Mouse (Mus musculus): ENCODE measurements at regions not wholly inside any gene's neighbourhood (a gene's known extent, or its start where the extent isn't known, plus 50 kb on each side); places are given as distances from the start of the nearest gene placed in this dataset.
A peak's percentile ranks its signal among the peaks of the same experiment; 100 is the strongest.

- peak; percentile 41 for DNase-seq (ENCODE audit: low read depth)
- TF ChIP-seq POLR2A (IDR thresholded peaks at IDR 0.05; ENCODE audit: borderline replicate concordance, extremely low read depth, insufficient read depth, insufficient read length, poor library complexity, severe bottlenecking) (no peak), CTCF (IDR thresholded peaks at IDR 0.05; ENCODE audit: borderline replicate concordance, extremely low read depth, insufficient read depth, insufficient read length) (no peak)
These were observed 192.3 kb upstream of the Snx19 start for GRCm38 (mm10) chr9:30234501-30235163.

GRCm38 (mm10) chr9:30235791-30236190, 191.1 kb upstream of the Snx19 start:
- TF ChIP-seq POLR2A (IDR thresholded peaks at IDR 0.05; ENCODE audit: borderline replicate concordance, extremely low read depth, insufficient read depth, insufficient read length, poor library complexity, severe bottlenecking), result no peak
- no peak for TF ChIP-seq CTCF (IDR thresholded peaks at IDR 0.05; ENCODE audit: borderline replicate concordance, extremely low read depth, insufficient read depth, insufficient read length)
- DNase-seq (ENCODE audit: low read depth), result no peak

- peak; percentile 38 for DNase-seq (ENCODE audit: low read depth)
- TF ChIP-seq CTCF (IDR thresholded peaks at IDR 0.05; ENCODE audit: borderline replicate concordance, extremely low read depth, insufficient read depth, insufficient read length), result no peak
- no peak for TF ChIP-seq POLR2A (IDR thresholded peaks at IDR 0.05; ENCODE audit: borderline replicate concordance, extremely low read depth, insufficient read depth, insufficient read length, poor library complexity, severe bottlenecking)
These were observed 184.8 kb upstream of the Snx19 start for GRCm38 (mm10) chr9:30242107-30242506.

- DNase-seq (ENCODE audit: low read depth), result peak; percentile 95
- TF ChIP-seq POLR2A (IDR thresholded peaks at IDR 0.05; ENCODE audit: borderline replicate concordance, extremely low read depth, insufficient read depth, insufficient read length, poor library complexity, severe bottlenecking), result no peak
- peak; percentile 93 for TF ChIP-seq CTCF (IDR thresholded peaks at IDR 0.05; ENCODE audit: borderline replicate concordance, extremely low read depth, insufficient read depth, insufficient read length)
These were observed 162.3 kb upstream of the Snx19 start for GRCm38 (mm10) chr9:30264533-30265168.

- no peak for TF ChIP-seq POLR2A (IDR thresholded peaks at IDR 0.05; ENCODE audit: borderline replicate concordance, extremely low read depth, insufficient read depth, insufficient read length, poor library complexity, severe bottlenecking)
- no peak for TF ChIP-seq CTCF (IDR thresholded peaks at IDR 0.05; ENCODE audit: borderline replicate concordance, extremely low read depth, insufficient read depth, insufficient read length)
- DNase-seq (ENCODE audit: low read depth), result peak; percentile 20
These were observed 155.8 kb upstream of the Snx19 start for GRCm38 (mm10) chr9:30271081-30271480.

GRCm38 (mm10) chr9:30273836-30274235, 153.1 kb upstream of the Snx19 start:
- TF ChIP-seq POLR2A (IDR thresholded peaks at IDR 0.05; ENCODE audit: borderline replicate concordance, extremely low read depth, insufficient read depth, insufficient read length, poor library complexity, severe bottlenecking), result no peak
- TF ChIP-seq CTCF (IDR thresholded peaks at IDR 0.05; ENCODE audit: borderline replicate concordance, extremely low read depth, insufficient read depth, insufficient read length), result no peak
- DNase-seq (ENCODE audit: low read depth), result peak; percentile 32

- TF ChIP-seq CTCF (IDR thresholded peaks at IDR 0.05; ENCODE audit: borderline replicate concordance, extremely low read depth, insufficient read depth, insufficient read length), result no peak
- no peak for TF ChIP-seq POLR2A (IDR thresholded peaks at IDR 0.05; ENCODE audit: borderline replicate concordance, extremely low read depth, insufficient read depth, insufficient read length, poor library complexity, severe bottlenecking)
- DNase-seq (ENCODE audit: low read depth), result peak; percentile 81
These were observed 148.7 kb upstream of the Snx19 start for GRCm38 (mm10) chr9:30278231-30278630.

- no peak for DNase-seq (ENCODE audit: low read depth)
- TF ChIP-seq POLR2A (IDR thresholded peaks at IDR 0.05; ENCODE audit: borderline replicate concordance, extremely low read depth, insufficient read depth, insufficient read length, poor library complexity, severe bottlenecking) (no peak), CTCF (IDR thresholded peaks at IDR 0.05; ENCODE audit: borderline replicate concordance, extremely low read depth, insufficient read depth, insufficient read length) (no peak)
These were observed 143.7 kb upstream of the Snx19 start for GRCm38 (mm10) chr9:30283080-30283770.

GRCm38 (mm10) chr9:30283771-30284148, 143.1 kb upstream of the Snx19 start:
- TF ChIP-seq CTCF (IDR thresholded peaks at IDR 0.05; ENCODE audit: borderline replicate concordance, extremely low read depth, insufficient read depth, insufficient read length), result no peak
- TF ChIP-seq POLR2A (IDR thresholded peaks at IDR 0.05; ENCODE audit: borderline replicate concordance, extremely low read depth, insufficient read depth, insufficient read length, poor library complexity, severe bottlenecking), result no peak
- DNase-seq (ENCODE audit: low read depth), result peak; percentile 35

- TF ChIP-seq POLR2A (IDR thresholded peaks at IDR 0.05; ENCODE audit: borderline replicate concordance, extremely low read depth, insufficient read depth, insufficient read length, poor library complexity, severe bottlenecking), result no peak
- no peak for TF ChIP-seq CTCF (IDR thresholded peaks at IDR 0.05; ENCODE audit: borderline replicate concordance, extremely low read depth, insufficient read depth, insufficient read length)
- DNase-seq (ENCODE audit: low read depth), result peak; percentile 85
These were observed 142.2 kb upstream of the Snx19 start for GRCm38 (mm10) chr9:30284562-30285323.

- TF ChIP-seq POLR2A (IDR thresholded peaks at IDR 0.05; ENCODE audit: borderline replicate concordance, extremely low read depth, insufficient read depth, insufficient read length, poor library complexity, severe bottlenecking) (no peak), CTCF (IDR thresholded peaks at IDR 0.05; ENCODE audit: borderline replicate concordance, extremely low read depth, insufficient read depth, insufficient read length) (no peak)
- DNase-seq (ENCODE audit: low read depth), result no peak
These were observed 141.6 kb upstream of the Snx19 start for GRCm38 (mm10) chr9:30285324-30285599.
